Mouse (Mus musculus) granulocyte monocyte progenitor cell, adult 5-6 weeks (primary cell): ENCODE results near the gene Calm5. TPM values are rescaled to one million over a fixed set of nuclear protein-coding genes. Genes with fewer than 3 reads are reported as not detected.

Experiments used
- ATAC-seq: replicated peaks from 2 replicates; pipeline ENCODE4 v1.8.0; 2016; ENCODE audit warnings: mild to moderate bottlenecking, moderate TSS enrichment, inconsistent platforms; ENCODE audit not compliant: poor library complexity, severe bottlenecking
- total RNA-seq, 2 experiments: library from RNA; stranded (forward) in 1 of 2; stranded (reverse) in 1 of 2; fragments of 200-712, 200-1000 nt in 1 of 2; fragments of >200 nt in 1 of 2; fragmentation: Nextera tagmentation in 1 of 2; gene quantifications; 2 replicates each; pipeline ENCODE4 v1.2.3; 2014 to 2017

The Calm5 gene
- total RNA-seq, 2 experiments from 2014 or later, result not detected

GRCm38 (mm10) chr13:3899301-3899700, 45.3 kb downstream of the Calm5 start:
- ATAC-seq, result no peak

Other genes starting within 250 kb of the Calm5 start
- gene Fam208b, start 243.1 kb upstream of the Calm5 start, total RNA-seq (2014; fragmentation: Nextera tagmentation), result 44.0 and 52.0 TPM in 2 replicates
- gene Fam208b, start 243.1 kb upstream of the Calm5 start, total RNA-seq (2017), result 31.9 and 34.1 TPM in 2 replicates
- gene Asb13, start 220.1 kb upstream of the Calm5 start, total RNA-seq (2014; fragmentation: Nextera tagmentation), result 5.2 and 7.0 TPM in 2 replicates
- gene Asb13, start 220.1 kb upstream of the Calm5 start, total RNA-seq (2017), result 1.5 and 1.9 TPM in 2 replicates
- gene Calml3, start 49.9 kb upstream of the Calm5 start, total RNA-seq (2014; fragmentation: Nextera tagmentation), result not detected in 2 replicates
- gene Calml3, start 49.9 kb upstream of the Calm5 start, total RNA-seq (2017), result not detected in 2 replicates
- gene Calm4, start 16.4 kb upstream of the Calm5 start, total RNA-seq (2014; fragmentation: Nextera tagmentation), result not detected in 2 replicates
- not detected in 2 replicates for gene Calm4, start 16.4 kb upstream of the Calm5 start, total RNA-seq (2017)
- gene Net1, start 64.0 kb downstream of the Calm5 start, total RNA-seq (2014; fragmentation: Nextera tagmentation), result 30.4 and 34.8 TPM in 2 replicates
- gene Net1, start 64.0 kb downstream of the Calm5 start, total RNA-seq (2017), result 42.4 and 50.9 TPM in 2 replicates
- gene Tubal3, start 64.1 kb downstream of the Calm5 start, total RNA-seq (2014; fragmentation: Nextera tagmentation), result not detected in 2 replicates
- gene Tubal3, start 64.1 kb downstream of the Calm5 start, total RNA-seq (2017), result not detected in 2 replicates
- not detected in 2 replicates for gene Ucn3, start 91.2 kb downstream of the Calm5 start, total RNA-seq (2014; fragmentation: Nextera tagmentation)
- not detected in 2 replicates for gene Ucn3, start 91.2 kb downstream of the Calm5 start, total RNA-seq (2017)
- gene Akr1c14, start 194.8 kb downstream of the Calm5 start, total RNA-seq (2014; fragmentation: Nextera tagmentation), result not detected in 2 replicates
- not detected in 2 replicates for gene Akr1c14, start 194.8 kb downstream of the Calm5 start, total RNA-seq (2017)